Mouse (Mus musculus): ENCODE data around the gene Ssr2. TPM values are rescaled to one million over a fixed set of nuclear protein-coding genes. Genes with fewer than 3 reads are reported as not detected.

Gene Ssr2
- polyA plus RNA-seq, 1 experiment from 2014 or later, result 173 TPM

DNA sequence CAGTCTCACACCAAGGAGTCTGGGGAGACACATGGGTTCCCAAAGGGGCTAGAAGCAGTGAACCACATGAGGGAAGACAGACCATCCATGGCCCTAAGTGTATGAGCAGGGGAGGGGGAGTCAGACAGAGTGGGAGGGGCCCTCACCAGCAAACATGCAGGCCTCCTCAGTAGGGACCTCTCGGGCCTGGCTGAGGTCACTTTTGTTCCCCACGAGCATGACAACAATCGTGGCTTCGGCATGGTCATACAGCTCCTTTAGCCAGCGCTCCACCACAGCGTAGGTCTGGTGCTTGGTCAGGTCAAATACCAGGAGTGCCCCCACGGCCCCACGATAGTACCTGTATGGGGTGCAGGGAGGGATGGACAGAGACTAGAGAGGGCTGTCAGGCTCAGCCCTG, 32.5 kb upstream of the Ssr2 start:
- ATAC-seq (ENCODE audit: extremely low read depth, insufficient number of reproducible peaks, low FRiP score, low TSS enrichment), result no peak
- no peaks in the 10 kb centered on the region for H3K27me3 ChIP-seq (replicated peaks)
- no peak overlapping the region for H3K4me2 ChIP-seq
- no peak overlapping the region for H3K27ac ChIP-seq (replicated peaks)
- WGBS, result 80% methylated on average over 8 of the region's 8 CpGs
- no peak overlapping the region for H3K4me3 ChIP-seq
- H3K9me3 ChIP-seq, result no peaks in the 10 kb centered on the region
- peaks cover 22% of the 10 kb centered on the region for H3K4me1 ChIP-seq
- peaks cover 22% of the 10 kb centered on the region for H3K36me3 ChIP-seq
- no peak overlapping the region for H3K9ac ChIP-seq

GRCm38 (mm10) chr3:88543651-88544410, 31.8 kb upstream of the Ssr2 start:
- no peaks in the 10 kb centered on the region for H3K9me3 ChIP-seq
- H3K4me2 ChIP-seq, result no peak overlapping the region
- H3K9ac ChIP-seq, result no peak overlapping the region
- no peak overlapping the region for H3K4me3 ChIP-seq
- H3K27ac ChIP-seq (replicated peaks), result no peak overlapping the region
- peaks cover 15% of the 10 kb centered on the region for H3K4me1 ChIP-seq
- WGBS, result 56% methylated on average over 5 of the region's 5 CpGs
- H3K36me3 ChIP-seq, result peaks cover 17% of the 10 kb centered on the region
- no peaks in the 10 kb centered on the region for H3K27me3 ChIP-seq (replicated peaks)
- no peak for ATAC-seq (ENCODE audit: extremely low read depth, insufficient number of reproducible peaks, low FRiP score, low TSS enrichment)

GRCm38 (mm10) chr3:88544514-88544913, 31.2 kb upstream of the Ssr2 start:
- ATAC-seq (ENCODE audit: extremely low read depth, insufficient number of reproducible peaks, low FRiP score, low TSS enrichment), result no peak
- Histone ChIP-seq H3K9me3 (no peaks in the 10 kb centered on the region), H3K9ac (0 out of 2 replicates have a peak overlapping the region, but pooled peaks have one; percentile 40), H3K4me2 (no peak overlapping the region), H3K4me3 (no peak overlapping the region), H3K36me3 (peaks cover 17% of the 10 kb centered on the region), H3K4me1 (peaks cover 11% of the 10 kb centered on the region), H3K27ac (replicated peaks) (no peak overlapping the region), H3K27me3 (replicated peaks) (no peaks in the 10 kb centered on the region)
- WGBS, result 26% methylated on average over 5 of the region's 5 CpGs

DNA sequence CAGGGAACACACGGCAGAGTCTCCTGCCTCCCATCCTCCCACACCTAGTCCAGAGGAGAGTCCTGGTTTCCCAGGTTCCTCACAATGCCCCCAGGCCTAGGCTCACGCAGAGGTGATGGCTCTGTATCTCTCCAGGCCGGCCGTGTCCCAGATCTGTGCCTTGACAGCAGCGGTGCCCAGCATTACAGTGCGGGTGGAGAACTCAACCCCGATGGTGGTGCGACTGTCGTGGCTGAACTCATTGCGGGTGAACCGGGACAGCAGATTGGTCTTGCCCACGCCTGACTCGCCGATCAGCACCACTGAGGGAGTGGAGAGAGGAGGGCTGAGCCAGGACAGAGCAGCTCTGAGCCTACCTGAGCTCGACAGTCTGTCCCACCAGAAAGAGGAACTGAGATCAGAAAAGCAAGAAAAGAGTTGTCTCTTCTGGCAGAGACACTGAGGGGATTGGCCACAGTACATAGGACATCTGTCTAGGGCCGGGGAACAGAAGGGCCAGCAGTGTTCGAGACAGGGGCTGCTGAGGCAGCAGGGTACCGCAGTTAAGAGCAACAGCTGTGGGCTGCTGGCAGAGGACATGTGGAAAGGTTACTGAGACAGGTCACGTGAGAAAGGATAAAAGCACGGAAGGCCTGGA, 30.6 kb upstream of the Ssr2 start:
- H3K36me3 ChIP-seq, result peaks cover 13% of the 10 kb centered on the region
- 0 out of 2 replicates have a peak overlapping the region, but pooled peaks have one; percentile 40 for H3K9ac ChIP-seq
- no peaks in the 10 kb centered on the region for H3K27me3 ChIP-seq (replicated peaks)
- H3K4me3 ChIP-seq, result no peak overlapping the region
- ATAC-seq (ENCODE audit: extremely low read depth, insufficient number of reproducible peaks, low FRiP score, low TSS enrichment), result no peak
- no peaks in the 10 kb centered on the region for H3K9me3 ChIP-seq
- WGBS, result 61% methylated on average over 20 of the region's 20 CpGs
- H3K4me1 ChIP-seq, result peaks cover 7% of the 10 kb centered on the region
- no peak overlapping the region for H3K4me2 ChIP-seq
- H3K27ac ChIP-seq (replicated peaks), result no peak overlapping the region

DNA sequence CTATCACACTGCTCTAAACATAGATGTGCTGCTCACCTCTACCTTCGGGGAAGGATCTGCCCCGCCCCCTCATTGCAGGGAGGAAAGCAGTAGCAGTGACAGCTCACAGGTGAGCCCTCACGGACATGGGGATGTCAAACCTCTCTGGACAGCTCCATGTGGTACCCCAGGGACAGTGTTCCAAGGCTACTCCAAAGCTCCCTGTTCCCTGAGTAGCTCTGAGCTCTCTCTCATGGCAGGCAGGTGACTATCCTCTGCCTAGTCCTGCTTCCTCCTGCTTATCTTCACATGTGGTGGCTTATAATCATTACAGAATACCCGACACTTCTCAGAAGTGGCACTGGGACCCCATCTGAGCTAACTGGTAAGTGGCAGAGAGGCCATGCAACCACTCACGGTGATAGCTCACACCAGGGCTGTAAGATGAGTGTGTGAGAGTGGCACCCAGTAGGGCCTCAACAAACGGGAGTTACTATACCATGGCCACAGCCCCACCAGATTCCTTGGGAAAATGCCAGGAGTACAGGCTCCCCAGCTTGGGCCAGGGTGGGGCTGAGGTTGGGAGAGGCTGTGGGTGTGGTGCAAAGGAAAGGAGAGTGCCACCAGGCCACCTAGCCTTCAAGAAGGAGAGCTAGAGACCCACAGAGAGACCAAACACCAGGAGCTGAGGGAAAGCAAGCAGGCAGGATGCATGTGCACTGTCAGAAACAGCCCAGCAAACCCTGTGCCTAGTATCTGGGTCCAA, 28.8 kb upstream of the Ssr2 start:
- Histone ChIP-seq H3K9me3 (no peaks in the 10 kb centered on the region), H3K36me3 (peaks cover 5% of the 10 kb centered on the region; the same call in 1 of the 2 replicates), H3K4me2 (no peak overlapping the region), H3K9ac (no peak overlapping the region), H3K4me1 (peaks cover 8% of the 10 kb centered on the region), H3K27me3 (replicated peaks) (no peaks in the 10 kb centered on the region), H3K4me3 (no peak overlapping the region), H3K27ac (replicated peaks) (no peak overlapping the region)
- 60% methylated on average over 6 of the region's 6 CpGs for whole genome bisulfite sequencing
- ATAC-seq (ENCODE audit: extremely low read depth, insufficient number of reproducible peaks, low FRiP score, low TSS enrichment), result no peak

GRCm38 (mm10) chr3:88548180-88548917, 27.3 kb upstream of the Ssr2 start, which contains the start of gene Rab25:
Rab25 (minus strand) TSS chr3:88548300.
- no peak for ATAC-seq (ENCODE audit: extremely low read depth, insufficient number of reproducible peaks, low FRiP score, low TSS enrichment)
- no peaks in the 10 kb centered on the region for H3K9me3 ChIP-seq
- H3K27me3 ChIP-seq (replicated peaks), result no peaks in the 10 kb centered on the region
- peaks cover 13% of the 10 kb centered on the region for H3K4me1 ChIP-seq
- no peak within 1 kb of the TSS for H3K27ac ChIP-seq (replicated peaks)
- no peak within 1 kb of the TSS for H3K9ac ChIP-seq
- H3K4me2 ChIP-seq, result no peak within 1 kb of the TSS
- WGBS, result 52% methylated on average over 18 of the region's 18 CpGs
- peaks cover 5% of the 10 kb centered on the region; the same call in 1 of the 2 replicates for H3K36me3 ChIP-seq
- H3K4me3 ChIP-seq, result no peak within 1 kb of the TSS

- H3K27ac ChIP-seq (replicated peaks), result no peak overlapping the region
- no peak for ATAC-seq (ENCODE audit: extremely low read depth, insufficient number of reproducible peaks, low FRiP score, low TSS enrichment)
- peaks cover 30% of the 10 kb centered on the region for H3K4me1 ChIP-seq
- WGBS, result 81% methylated on average over 4 of the region's 4 CpGs
- H3K4me2 ChIP-seq, result peak overlapping the region; percentile 85
- H3K9me3 ChIP-seq, result no peaks in the 10 kb centered on the region
- H3K4me3 ChIP-seq, result peak overlapping the region; percentile 83
- H3K36me3 ChIP-seq, result peaks cover 19% of the 10 kb centered on the region
- no peaks in the 10 kb centered on the region for H3K27me3 ChIP-seq (replicated peaks)
- H3K9ac ChIP-seq, result peak overlapping the region; percentile 89
Observed at GRCm38 (mm10) chr3:88551586-88551985, 24.1 kb upstream of the Ssr2 start.

DNA sequence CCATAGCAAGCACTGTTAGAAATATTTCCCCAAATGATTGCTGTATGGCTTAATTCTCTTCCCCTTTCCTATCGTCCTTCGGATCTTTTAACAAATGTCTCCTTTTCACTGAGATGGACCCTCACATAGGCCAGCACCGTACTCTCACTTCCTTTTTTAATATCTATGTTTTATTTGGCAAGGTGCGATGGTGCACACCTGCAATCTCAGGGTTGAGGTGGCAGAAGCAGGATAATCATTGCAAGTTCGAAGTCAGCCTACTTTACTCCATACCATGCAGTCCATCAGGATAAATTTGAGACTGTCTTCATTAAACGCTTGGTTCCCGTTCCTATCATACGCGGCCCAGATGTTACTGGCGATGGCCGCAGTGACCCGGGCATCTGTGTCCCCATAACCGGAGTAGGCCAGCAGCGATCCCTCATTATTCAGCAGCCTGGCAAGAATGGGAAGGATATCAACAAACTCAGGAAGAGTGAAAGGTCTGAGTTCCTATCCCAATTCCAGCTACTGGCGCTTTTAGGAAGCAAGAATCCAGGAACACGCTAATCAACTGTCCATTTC, 23.5 kb upstream of the Ssr2 start:
- Histone ChIP-seq H3K4me2 (peak overlapping the region; percentile 85), H3K9me3 (no peaks in the 10 kb centered on the region), H3K4me3 (peak overlapping the region; percentile 83), H3K9ac (peak overlapping the region; percentile 89), H3K27ac (replicated peaks) (peak overlapping the region; percentile 97), H3K27me3 (replicated peaks) (no peaks in the 10 kb centered on the region), H3K4me1 (peaks cover 30% of the 10 kb centered on the region), H3K36me3 (peaks cover 25% of the 10 kb centered on the region)
- 21% methylated on average over 16 of the region's 16 CpGs for WGBS
- no peak for ATAC-seq (ENCODE audit: extremely low read depth, insufficient number of reproducible peaks, low FRiP score, low TSS enrichment)

- peak within 1 kb of the TSS; percentile 97 for H3K9ac ChIP-seq
- peaks cover 30% of the 10 kb centered on the region for H3K4me1 ChIP-seq
- peak; percentile 81 for ATAC-seq (ENCODE audit: extremely low read depth, insufficient number of reproducible peaks, low FRiP score, low TSS enrichment)
- no peaks in the 10 kb centered on the region for H3K9me3 ChIP-seq
- whole genome bisulfite sequencing, result under 1% methylated on average over 48 of the region's 48 CpGs
- H3K4me2 ChIP-seq, result peak within 1 kb of the TSS; percentile 85
- H3K36me3 ChIP-seq, result peaks cover 32% of the 10 kb centered on the region
- H3K27ac ChIP-seq (replicated peaks), result peak within 1 kb of the TSS; percentile 97
- H3K27me3 ChIP-seq (replicated peaks), result no peaks in the 10 kb centered on the region
- H3K4me3 ChIP-seq, result peak within 1 kb of the TSS; percentile 83
Observed at GRCm38 (mm10) chr3:88552676-88553524, 22.8 kb upstream of the Ssr2 start, which contains the start of gene Lamtor2. Lamtor2 (minus strand) TSS chr3:88553074.

DNA sequence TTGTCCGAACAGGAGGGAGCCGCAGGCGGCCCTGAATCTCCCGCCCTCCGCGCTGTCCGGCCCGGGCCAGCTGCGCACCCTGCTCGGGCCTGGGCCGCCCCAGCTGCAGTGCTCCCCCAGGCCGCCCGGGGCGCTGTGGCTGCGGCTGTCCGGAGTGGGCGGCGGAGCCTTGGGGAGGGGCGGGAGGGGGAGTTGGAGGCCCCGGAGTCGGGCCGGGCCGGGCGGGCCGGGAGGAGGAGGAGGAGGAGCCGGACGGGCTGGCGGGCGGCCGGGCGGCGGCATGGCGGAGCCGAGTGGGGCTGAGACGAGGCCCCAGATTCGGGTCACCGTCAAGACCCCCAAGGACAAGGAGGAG, 22.2 kb upstream of the Ssr2 start, which contains the start of gene Ubqln4:
Gene Ubqln4, plus strand, starts transcription at position 234 of the 355 bp plus-strand sequence.
- no peaks in the 10 kb centered on the region for H3K27me3 ChIP-seq (replicated peaks)
- peaks cover 30% of the 10 kb centered on the region for H3K4me1 ChIP-seq
- peaks cover 38% of the 10 kb centered on the region for H3K36me3 ChIP-seq
- under 1% methylated on average over 25 of the region's 37 CpGs for WGBS
- peak within 1 kb of the TSS; percentile 97 for H3K9ac ChIP-seq
- peak within 1 kb of the TSS; percentile 83 for H3K4me3 ChIP-seq
- peak within 1 kb of the TSS; percentile 85 for H3K4me2 ChIP-seq
- ATAC-seq (ENCODE audit: extremely low read depth, insufficient number of reproducible peaks, low FRiP score, low TSS enrichment), result peak; percentile 89
- H3K27ac ChIP-seq (replicated peaks), result peak within 1 kb of the TSS; percentile 97
- no peaks in the 10 kb centered on the region for H3K9me3 ChIP-seq

Data from heart, embryonic 13.5 days (tissue).